Mouse (Mus musculus): ENCODE results near the gene Acsm5.
"Not testable (repeated sequence)": the region's sequence is repeated elsewhere in the genome, so short reads cannot be mapped to it uniquely, and the experiment has no call there.

The Acsm5 gene

GRCm38 (mm10) chr7:119545572-119545971 is 26.3 kb downstream of the Acsm5 start:
- no peak for DNase-seq (ENCODE audit: low read depth, low spot score)

GRCm38 (mm10) chr7:119550471-119551222 is 31.4 kb downstream of the Acsm5 start:
- DNase-seq (ENCODE audit: low read depth, low spot score), result no peak

GRCm38 (mm10) chr7:119554040-119554439 is 34.8 kb downstream of the Acsm5 start, which contains the start of gene Acsm2:
TSS of gene Acsm2 (plus strand) at chr7:119554340.
- DNase-seq (ENCODE audit: low read depth, low spot score), result no peak

GRCm38 (mm10) chr7:119559789-119560451 is 40.7 kb downstream of the Acsm5 start:
- no peak for DNase-seq (ENCODE audit: low read depth, low spot score)

- no peak for DNase-seq (ENCODE audit: low read depth, low spot score)
These were observed 41.2 kb downstream of the Acsm5 start for GRCm38 (mm10) chr7:119560452-119560835.

GRCm38 (mm10) chr7:119561441-119561840 is 42.2 kb downstream of the Acsm5 start:
- no peak for DNase-seq (ENCODE audit: low read depth, low spot score)

- DNase-seq (ENCODE audit: low read depth, low spot score), result not testable (repeated sequence)
These were observed 43.2 kb downstream of the Acsm5 start for GRCm38 (mm10) chr7:119562476-119562875.

GRCm38 (mm10) chr7:119594530-119595107 is 75.4 kb downstream of the Acsm5 start:
- no peak for DNase-seq (ENCODE audit: low read depth, low spot score)
